Comparison of ENCODE assay signal across 9 mouse cellular contexts in genomic region chr11:32565088-32565487, GRCm38 (mm10). TPM values are rescaled to one million over a fixed set of nuclear protein-coding genes. Genes with fewer than 3 reads are reported as not detected.
DNase-seq lines count a peak whose midpoint lies in the region; ATAC-seq and TF ChIP-seq lines count a peak whose summit lies in the region.
"Had no signal": no experiment of that assay in that cellular context is flagged by ENCODE, and none has a peak within 500 bp of the region (broad histone marks: within the 10 kb centered on the region; RNA-seq: fewer than 3 reads in every experiment).

No protein-coding gene starts in this region.

- no peaks in the 10 kb centered on the region for H3K9me3 ChIP-seq in hindbrain, postnatal 0 days (ENCODE audit: low read length)
- H3K9me3 ChIP-seq in forebrain, embryonic 11.5 days (ENCODE audit: control insufficient read depth, low read length), result no peaks in the 10 kb centered on the region
- H3K9me3 ChIP-seq: neural tube, embryonic 12.5 days had no signal

- H3K36me3 ChIP-seq in hindbrain, postnatal 0 days (ENCODE audit: insufficient read depth, low read length), result no peaks in the 10 kb centered on the region
- no peaks in the 10 kb centered on the region for H3K36me3 ChIP-seq in forebrain, embryonic 11.5 days (ENCODE audit: control insufficient read depth, insufficient read depth, low read length)
- H3K36me3 ChIP-seq: neural tube, embryonic 12.5 days had no signal

- H3K9ac ChIP-seq in hindbrain, postnatal 0 days (replicated peaks; ENCODE audit: low read length), result no peak overlapping the region
- no peak overlapping the region for H3K9ac ChIP-seq in forebrain, embryonic 11.5 days (ENCODE audit: low read length)
- H3K9ac ChIP-seq: neural tube, embryonic 12.5 days had no signal

- H3K4me2 ChIP-seq in hindbrain, postnatal 0 days (ENCODE audit: low read depth, low read length), result no peak overlapping the region
- H3K4me2 ChIP-seq in forebrain, embryonic 11.5 days (ENCODE audit: low read depth, low read length, severe bottlenecking), result no peak overlapping the region
- H3K4me2 ChIP-seq: neural tube, embryonic 12.5 days had no signal

- no peak for TF ChIP-seq CTCF in embryonic fibroblast, embryonic 13.5 days (IDR thresholded peaks at IDR 0.05; ENCODE audit: borderline replicate concordance, insufficient read depth, low read length)
- no peak for TF ChIP-seq CTCF in hindbrain, postnatal 0 days (IDR thresholded peaks at IDR 0.05; ENCODE audit: low read depth)

- no peak for TF ChIP-seq POLR2A in embryonic fibroblast, embryonic 13.5 days (IDR thresholded peaks at IDR 0.05; ENCODE audit: low read depth, low read length)

- no peak overlapping the region for H3K4me3 ChIP-seq in embryonic fibroblast, embryonic 13.5 days (ENCODE audit: insufficient read depth, low read length)
- H3K4me3 ChIP-seq in hindbrain, postnatal 0 days (ENCODE audit: low read length), result no peak overlapping the region
- no peak overlapping the region for H3K4me3 ChIP-seq in forebrain, embryonic 11.5 days (ENCODE audit: low read depth, low read length)
- H3K4me3 ChIP-seq: neural tube, embryonic 12.5 days had no signal

- ATAC-seq in hindbrain, postnatal 0 days, result no peak
- no peak for ATAC-seq in forebrain, embryonic 11.5 days (replicated peaks; ENCODE audit: low FRiP score)

- peak; percentile 34 for DNase-seq in gastrocnemius, postnatal 14 days
- DNase-seq in gastrocnemius, adult 8-10 months (ENCODE audit: low spot score in 2 of 2), result no peak
- DNase-seq in 3T3-L1 (ENCODE audit: low read depth, low spot score), result peak; percentile 81
- peak; percentile 50 for DNase-seq in lung, postnatal 10 days
- DNase-seq in hindbrain, postnatal 0 days (ENCODE audit: low spot score), result no peak
- no peak for DNase-seq in left cerebral cortex, postnatal 4 days
- DNase-seq in forebrain, embryonic 11.5 days (ENCODE audit: low spot score), result no peak

- 60% methylated on average over 8 of the region's 8 CpGs for WGBS in hindbrain, postnatal 0 days
- WGBS in forebrain, embryonic 11.5 days, result 63% methylated on average over 8 of the region's 8 CpGs

- no peaks in the 10 kb centered on the region for H3K27me3 ChIP-seq in hindbrain, postnatal 0 days (ENCODE audit: insufficient read depth, low read length)
- no peaks in the 10 kb centered on the region for H3K27me3 ChIP-seq in forebrain, embryonic 11.5 days (ENCODE audit: control insufficient read depth, insufficient read depth, low read length)
- H3K27me3 ChIP-seq: neural tube, embryonic 12.5 days had no signal

- peaks cover 6% of the 10 kb centered on the region; the same call in 1 of the 2 replicates for H3K4me1 ChIP-seq in embryonic fibroblast, embryonic 13.5 days (ENCODE audit: control insufficient read depth, insufficient read depth, low read length)
- H3K4me1 ChIP-seq in hindbrain, postnatal 0 days (ENCODE audit: insufficient read depth, low read length), result peaks cover 7% of the 10 kb centered on the region
- no peaks in the 10 kb centered on the region for H3K4me1 ChIP-seq in forebrain, embryonic 11.5 days (replicated peaks; ENCODE audit: control insufficient read depth, insufficient read depth, low read length)

- H3K27ac ChIP-seq in embryonic fibroblast, embryonic 13.5 days (ENCODE audit: insufficient read depth, low read length), result 0 out of 2 replicates have a peak overlapping the region, but pooled peaks have one; percentile 35
- no peak overlapping the region for H3K27ac ChIP-seq in hindbrain, postnatal 0 days
- no peak overlapping the region for H3K27ac ChIP-seq in forebrain, embryonic 11.5 days (ENCODE audit: low read depth, low read length)
- H3K27ac ChIP-seq: neural tube, embryonic 12.5 days had no signal

- intact Hi-C loops in gastrocnemius, postnatal 14 days (cut with DNase I; ENCODE audit: low total_unique reads), result no loop called here
- intact Hi-C loops in left cerebral cortex, postnatal 4 days (cut with DNase I), result no loop called here

RNA-seq across cellular contexts. Expression of gene Stk10, which starts 32.0 kb away (rescaled TPM):
- total RNA-seq in gastrocnemius, postnatal 14 days (2021), result 1 to 10 TPM; 4.9 to 6.9 TPM
- 1 to 10 TPM; 1.2 to 2.4 (median 1.9) TPM for total RNA-seq in gastrocnemius, adult 8-10 months (2022)
- 4.4 and 6.1 TPM in 2 replicates for polyA plus RNA-seq in embryonic fibroblast, embryonic 13.5 days (2011; ENCODE audit: insufficient read length, low read depth, missing spikeins)
- 4.5 and 10.8 TPM in 2 replicates for total RNA-seq in hindbrain, postnatal 0 days (2014; rRNA removed)
- 1.1 and 1.2 TPM in 2 replicates for polyA plus RNA-seq in hindbrain, postnatal 0 days (2015; fragmentation: Nextera tagmentation; extraction: Ambion mirVana)
- total RNA-seq in left cerebral cortex, postnatal 4 days (2021), result 1 to 10 TPM; 7.2 to 7.9 TPM
- polyA plus RNA-seq in forebrain, embryonic 11.5 days (2014; fragmentation: Nextera tagmentation; extraction: Ambion mirVana), result 1.4 and 1.8 TPM in 2 replicates

RNA-seq across cellular contexts. Expression of gene Efcab9, which starts 33.2 kb away (rescaled TPM):
- total RNA-seq in gastrocnemius, postnatal 14 days (2021), result under 1 TPM; 0.47 to 0.70 TPM
- 1 to 10 TPM in 3 of 4 experiments, under 1 TPM in 1; 0.74 to 1.7 (median 1.3) TPM for total RNA-seq in gastrocnemius, adult 8-10 months (2022)
- polyA plus RNA-seq in embryonic fibroblast, embryonic 13.5 days (2011; ENCODE audit: insufficient read length, low read depth, missing spikeins), result 0.75 TPM in 1 of 2 replicates, not detected in the other
- total RNA-seq in hindbrain, postnatal 0 days (2014; rRNA removed), result not detected in 2 replicates
- polyA plus RNA-seq in hindbrain, postnatal 0 days (2015; fragmentation: Nextera tagmentation; extraction: Ambion mirVana), result 0.38 TPM in 1 of 2 replicates, not detected in the other
- total RNA-seq in left cerebral cortex, postnatal 4 days (2021), result under 1 TPM; 0.54 to 0.99 TPM
- polyA plus RNA-seq in forebrain, embryonic 11.5 days (2014; fragmentation: Nextera tagmentation; extraction: Ambion mirVana), result 0.29 TPM in 1 of 2 replicates, not detected in the other

Comparison
In these comparisons a context has a peak if more than half of its experiments do, and no peak if none do; other contexts are left out.
1. DNase-seq: peak in gastrocnemius, postnatal 14 days (single experiment), 3T3-L1 (single experiment) and lung, postnatal 10 days (single experiment); none in gastrocnemius, adult 8-10 months (0 of 2), hindbrain, postnatal 0 days (single experiment), left cerebral cortex, postnatal 4 days (single experiment) and forebrain, embryonic 11.5 days (single experiment).